Mouse (Mus musculus) WW6 (cell line): ENCODE results near the gene Gm21440.
"Not testable (repeated sequence)": the region's sequence is repeated elsewhere in the genome, so short reads cannot be mapped to it uniquely, and the experiment has no call there.

Experiments
- DNase-seq: peaks from one replicate; pipeline ENCODE4 v3.0.0-alpha.2; 2013; ENCODE audit warnings: low read depth, low spot score

Gene Gm21440

GRCm38 (mm10) chrY:13252091-13252490 lies at the start of gene Gm21440, which contains the start of gene Gm21454:
TSS of gene Gm21440 (plus strand) at chrY:13252391.
TSS of gene Gm21454 (plus strand) at chrY:13252442.
- not testable (repeated sequence) for DNase-seq

DNA sequence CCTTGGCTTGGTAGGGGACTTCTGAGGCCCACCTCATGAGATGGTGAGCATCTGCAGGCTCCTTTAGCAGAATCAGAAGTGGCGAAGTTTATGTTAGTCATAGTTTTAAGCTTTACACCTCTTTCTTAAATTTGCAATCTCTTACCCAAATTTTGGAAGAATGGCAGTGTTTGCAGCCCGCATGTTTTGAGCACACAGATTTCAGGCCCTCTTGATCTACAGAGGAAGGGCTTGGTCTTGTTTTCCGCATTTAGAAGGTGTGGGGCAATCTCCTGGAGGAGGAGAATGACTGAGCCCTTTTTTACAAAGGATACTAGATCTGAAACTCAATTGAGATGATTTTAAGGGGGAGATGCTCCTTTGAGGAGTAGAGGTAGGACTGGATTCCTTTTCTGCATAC lies 28.4 kb upstream of the Gm21440 start, which contains the start of gene Gm21828:
TSS of gene Gm21828 (minus strand) at position 101 of the 400 bp plus-strand sequence.
- not testable (repeated sequence) for DNase-seq
